Mouse (Mus musculus): ENCODE results near the gene Olfr66.

Olfr66 gene

DNA sequence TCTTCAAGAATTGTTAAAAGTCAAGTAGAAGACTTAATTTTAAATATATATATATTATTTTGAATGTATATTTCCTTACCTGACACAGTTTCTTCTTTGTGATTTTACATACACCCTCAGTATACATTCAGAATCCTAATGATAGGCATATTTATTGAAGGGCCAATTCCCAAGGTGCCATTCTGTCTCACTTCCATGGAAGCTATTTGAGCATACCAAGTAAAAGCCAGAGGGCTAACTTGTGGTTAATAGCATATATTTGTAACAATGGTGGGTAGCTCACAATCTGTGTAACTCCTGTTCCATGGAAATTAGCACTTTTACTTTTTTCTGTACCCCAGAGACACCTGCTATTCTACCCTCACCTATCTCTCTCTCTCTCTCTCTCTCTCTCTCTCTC is at the start of gene Olfr66:
TSS of gene Olfr66 (minus strand) at position 101 of the 400 bp plus-strand sequence.
- DNase-seq = no peak

- DNase-seq = no peak
These were observed 48.2 kb upstream of the Olfr66 start, which contains the start of gene Olfr632 for GRCm38 (mm10) chr7:103934264-103934663. Olfr632 (plus strand) TSS chr7:103934347.

DNA sequence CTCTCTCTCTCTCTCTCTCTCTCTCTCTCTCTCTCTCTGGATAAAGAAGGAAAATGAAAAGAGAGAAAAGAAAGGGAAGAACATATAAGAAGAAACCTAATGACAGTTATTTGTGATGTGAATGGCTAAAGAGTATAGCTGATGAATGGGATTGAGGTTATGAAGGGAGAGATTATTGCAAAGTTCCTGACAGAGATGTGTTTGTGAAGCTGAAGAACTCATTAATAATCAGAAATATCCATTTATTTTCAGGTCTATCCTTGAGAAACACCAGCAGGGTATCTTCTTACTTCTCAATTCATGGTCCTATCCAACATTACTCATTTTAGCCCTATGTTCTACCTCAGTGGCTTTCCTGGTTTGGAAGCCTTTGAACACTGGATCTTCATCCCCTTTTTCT is 42.5 kb upstream of the Olfr66 start, which contains the start of gene Olfr631:
TSS of gene Olfr631 (plus strand) at position 301 of the 400 bp plus-strand sequence.
- DNase-seq = no peak

DNA sequence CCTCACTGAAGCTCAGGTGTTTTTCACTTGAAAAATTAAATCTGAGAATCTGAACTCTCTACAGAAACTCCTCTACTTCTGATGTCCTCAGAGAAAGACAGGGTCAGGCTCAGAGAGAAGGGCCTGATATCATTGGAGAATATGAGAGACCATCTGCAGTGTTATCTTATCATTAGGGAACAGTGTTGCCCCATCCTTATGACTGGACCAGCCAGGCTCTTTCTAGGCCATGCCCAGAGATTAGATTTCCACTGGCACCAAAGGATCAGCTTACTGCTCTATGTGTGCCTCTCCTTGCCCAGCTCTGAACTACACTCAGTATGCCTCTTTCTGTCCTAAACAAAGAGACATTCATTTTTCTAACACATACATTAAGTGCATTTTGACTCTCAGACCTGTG is 29.3 kb upstream of the Olfr66 start:
- DNase-seq = no peak

GRCm38 (mm10) chr7:103912969-103913511 is 27.0 kb upstream of the Olfr66 start:
- no peak for DNase-seq

- DNase-seq = no peak
These were observed 24.0 kb upstream of the Olfr66 start for GRCm38 (mm10) chr7:103910047-103910446.

GRCm38 (mm10) chr7:103903187-103903586 is 17.1 kb upstream of the Olfr66 start, which contains the start of gene Olfr65:
Olfr65 (plus strand) TSS chr7:103903487.
- no peak for DNase-seq

- DNase-seq = no peak
These were observed 8.3 kb upstream of the Olfr66 start, which contains the start of gene Olfr64 for GRCm38 (mm10) chr7:103894385-103894784. Olfr64 (minus strand) TSS chr7:103894485.

GRCm38 (mm10) chr7:103877093-103877492 is 9.0 kb downstream of the Olfr66 start:
- no peak for DNase-seq

GRCm38 (mm10) chr7:103874451-103874850 is 11.6 kb downstream of the Olfr66 start:
- no peak for DNase-seq

- no peak for DNase-seq
These were observed 13.0 kb downstream of the Olfr66 start for GRCm38 (mm10) chr7:103873064-103873463.

GRCm38 (mm10) chr7:103870667-103871066 is 15.4 kb downstream of the Olfr66 start:
- no peak for DNase-seq

DNA sequence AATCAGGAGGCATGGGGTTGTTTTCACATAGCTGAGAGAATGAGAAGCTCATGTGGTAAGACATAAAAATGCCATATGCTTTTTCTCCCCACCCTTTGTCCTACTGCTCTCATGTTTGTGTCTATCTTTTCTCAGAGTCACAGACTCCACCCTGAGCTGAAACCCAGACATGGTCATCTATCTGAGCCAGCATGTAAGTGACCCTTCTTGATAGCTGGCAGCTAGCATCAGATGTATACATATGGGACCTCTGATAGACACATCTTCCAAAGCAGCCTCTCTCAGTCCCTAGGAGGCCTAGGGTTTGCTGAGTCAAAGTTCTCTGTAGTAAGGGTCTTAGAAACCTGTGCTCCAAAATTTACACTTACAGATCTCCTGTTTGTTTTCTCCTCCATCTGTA is 20.3 kb downstream of the Olfr66 start:
- DNase-seq = no peak

DNA sequence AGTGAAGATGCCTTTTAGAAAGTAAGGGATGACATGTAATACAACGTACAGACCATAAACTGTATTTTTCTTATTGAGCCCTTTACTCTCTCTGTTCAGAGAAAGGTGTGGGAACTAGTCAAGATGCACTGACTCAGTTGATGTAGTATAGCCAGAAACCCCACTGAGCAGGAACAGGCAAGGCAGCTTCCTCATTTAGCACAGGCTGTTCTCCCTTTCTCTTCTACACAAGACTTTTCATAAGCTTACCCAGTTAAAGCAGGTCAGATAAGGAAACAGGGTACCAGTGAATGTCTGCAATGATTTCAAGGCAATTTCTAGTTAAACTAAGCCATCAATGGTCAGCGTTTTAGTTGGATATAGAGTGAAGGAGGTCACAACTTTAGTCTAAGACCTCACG is 24.5 kb downstream of the Olfr66 start:
- no peak for DNase-seq

- DNase-seq = no peak
These were observed 25.2 kb downstream of the Olfr66 start for GRCm38 (mm10) chr7:103860855-103861254.

GRCm38 (mm10) chr7:103859076-103859475 is 27.0 kb downstream of the Olfr66 start:
- DNase-seq = no peak

DNA sequence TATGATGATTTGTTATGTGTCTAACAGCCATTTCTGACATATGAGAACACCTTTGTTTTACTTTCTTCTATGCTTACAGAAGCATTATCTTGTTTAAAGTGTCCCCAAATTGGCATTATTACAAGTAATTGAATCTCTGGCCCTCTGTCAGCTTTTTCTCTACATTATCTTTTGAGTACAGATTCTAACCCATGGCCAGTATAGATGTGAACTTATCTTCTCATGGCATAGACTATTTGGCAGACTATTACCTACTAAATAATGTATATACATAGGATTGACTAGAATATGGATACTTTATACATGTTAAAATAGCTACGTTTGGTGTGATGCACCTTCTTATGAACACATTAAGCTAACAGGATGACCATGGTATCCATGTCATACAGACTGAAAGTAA is 31.4 kb downstream of the Olfr66 start:
- DNase-seq = no peak

- no peak for DNase-seq
These were observed 33.0 kb downstream of the Olfr66 start, which contains the start of gene Hbb-y for GRCm38 (mm10) chr7:103853090-103853489. Hbb-y (minus strand) TSS chr7:103853216.

DNA sequence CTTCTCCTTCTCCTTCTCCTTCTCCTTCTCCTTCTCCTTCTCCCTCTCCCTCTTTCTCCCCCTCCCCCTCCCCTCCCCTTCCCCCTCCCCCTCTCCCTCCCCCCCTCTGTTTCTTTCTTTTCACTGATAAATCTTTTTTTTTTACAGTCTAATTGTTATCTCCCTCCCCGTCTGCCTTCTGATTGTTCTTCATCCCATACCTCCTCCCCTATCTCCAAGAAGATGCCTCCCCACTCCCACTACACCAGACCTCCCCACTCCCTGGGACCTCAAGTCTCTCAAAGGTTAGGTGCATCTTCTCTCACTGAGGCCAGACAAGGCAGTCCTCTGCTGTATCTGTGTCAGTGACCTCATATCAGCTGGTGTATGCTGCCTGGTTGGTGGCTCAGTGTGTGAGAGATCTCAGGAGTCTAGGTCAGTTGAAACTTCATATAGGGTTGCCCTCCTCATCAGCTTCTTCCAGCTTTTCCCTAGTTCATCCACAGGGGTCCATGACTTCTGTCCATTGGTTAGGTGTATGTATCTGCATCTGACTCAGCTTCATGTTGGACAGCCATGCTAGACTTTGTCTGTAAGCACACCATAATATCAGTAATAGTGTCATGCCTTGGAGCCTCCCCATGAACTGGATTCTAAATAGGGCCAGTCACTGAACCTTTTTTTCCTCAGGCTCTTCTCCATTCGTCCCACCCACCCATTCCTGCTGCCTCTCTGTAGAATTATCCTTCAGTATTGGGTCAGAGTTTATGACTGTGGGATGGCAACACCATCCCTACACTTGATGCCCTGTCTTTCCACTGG is 41.3 kb downstream of the Olfr66 start:
- DNase-seq = no peak

DNA sequence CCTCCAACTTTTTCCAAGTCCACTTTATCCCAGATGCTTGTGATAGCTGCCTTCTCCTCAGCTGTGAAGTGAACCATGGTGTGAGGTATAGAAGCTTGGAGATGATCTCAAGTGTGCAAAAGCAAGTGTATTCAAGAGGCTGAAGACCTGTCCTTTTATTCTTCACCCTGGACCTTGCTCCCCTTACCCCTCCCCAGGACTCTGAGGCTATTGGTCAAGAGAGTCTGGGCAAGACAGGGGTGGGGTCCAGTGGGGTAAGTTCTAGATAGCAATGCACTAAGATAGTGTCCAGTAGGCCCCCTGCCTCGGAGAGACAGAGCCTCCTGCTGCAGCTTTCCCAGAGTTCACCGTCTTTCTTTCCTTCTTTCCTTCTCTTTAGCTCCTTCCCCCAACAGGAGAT is 43.0 kb downstream of the Olfr66 start, which contains the start of gene Hbb-bh1:
TSS of gene Hbb-bh1 (minus strand) at position 131 of the 400 bp plus-strand sequence.
- DNase-seq = no peak

DNA sequence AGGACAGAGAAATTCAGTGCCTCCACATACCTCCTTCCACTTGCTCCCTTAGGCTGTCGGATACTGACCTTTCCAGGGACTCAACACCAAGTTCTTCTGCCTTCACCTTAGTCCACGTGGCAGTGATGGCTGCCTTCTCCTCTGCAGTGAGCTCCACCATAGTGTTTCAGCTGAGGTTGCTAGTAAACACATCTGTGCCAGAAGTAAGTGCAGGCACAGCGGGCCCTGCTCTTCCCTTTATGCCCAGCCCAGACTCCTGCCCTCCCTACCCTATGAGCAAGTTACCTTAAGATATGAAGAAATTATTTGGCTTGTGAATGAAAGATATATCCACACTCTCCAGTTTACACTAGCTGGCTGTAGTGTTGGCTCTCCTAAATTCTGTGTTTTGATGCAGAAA is 45.8 kb downstream of the Olfr66 start, which contains the start of gene Hbb-bh2:
TSS of gene Hbb-bh2 (minus strand) at position 253 of the 400 bp plus-strand sequence.
- DNase-seq = no peak
